Mouse (Mus musculus): ENCODE data around the gene Hnrnpul1. TPM values are rescaled to one million over a fixed set of nuclear protein-coding genes. Genes with fewer than 3 reads are reported as not detected.
A peak's percentile ranks its signal among the peaks of the same experiment; 100 is the strongest.
"Not testable (repeated sequence)": the region's sequence is repeated elsewhere in the genome, so short reads cannot be mapped to it uniquely, and the experiment has no call there.

The Hnrnpul1 gene
- polyA plus RNA-seq, 1 experiment from 2014 or later: 33.9 TPM

- no peaks in the 10 kb centered on the region for H3K27me3 ChIP-seq (replicated peaks; ENCODE audit: control insufficient read depth, insufficient read depth, low read length)
- H3K9ac ChIP-seq (ENCODE audit: low read depth, low read length): no peak overlapping the region
- H3K4me1 ChIP-seq (ENCODE audit: control insufficient read depth, insufficient read depth, low read length): no peaks in the 10 kb centered on the region
- peaks cover 53% of the 10 kb centered on the region for H3K36me3 ChIP-seq (ENCODE audit: control insufficient read depth, insufficient read depth, low read length)
- H3K4me3 ChIP-seq (ENCODE audit: low read length): no peak overlapping the region
- ATAC-seq: no peak
- H3K27ac ChIP-seq (ENCODE audit: low read length): no peak overlapping the region
- no peaks in the 10 kb centered on the region for H3K9me3 ChIP-seq (ENCODE audit: control insufficient read depth, low read length)
- WGBS: 90% methylated on average over 8 of the region's 8 CpGs
- H3K4me2 ChIP-seq (ENCODE audit: low read depth, low read length): no peak overlapping the region
These were observed 23.1 kb downstream of the Hnrnpul1 start for GRCm38 (mm10) chr7:25731294-25732055.

- ATAC-seq: no peak
- no peaks in the 10 kb centered on the region for H3K9me3 ChIP-seq (ENCODE audit: control insufficient read depth, low read length)
- H3K27me3 ChIP-seq (replicated peaks; ENCODE audit: control insufficient read depth, insufficient read depth, low read length): no peaks in the 10 kb centered on the region
- 74% methylated on average over 2 of the region's 2 CpGs for WGBS
- H3K4me2 ChIP-seq (ENCODE audit: low read depth, low read length): no peak overlapping the region
- no peak overlapping the region for H3K4me3 ChIP-seq (ENCODE audit: low read length)
- no peaks in the 10 kb centered on the region for H3K4me1 ChIP-seq (ENCODE audit: control insufficient read depth, insufficient read depth, low read length)
- no peak overlapping the region for H3K27ac ChIP-seq (ENCODE audit: low read length)
- H3K9ac ChIP-seq (ENCODE audit: low read depth, low read length): no peak overlapping the region
- peaks cover 61% of the 10 kb centered on the region for H3K36me3 ChIP-seq (ENCODE audit: control insufficient read depth, insufficient read depth, low read length)
These were observed 24.7 kb downstream of the Hnrnpul1 start for GRCm38 (mm10) chr7:25729862-25730261.

GRCm38 (mm10) chr7:25729396-25729795, 25.2 kb downstream of the Hnrnpul1 start:
- WGBS: 37% methylated on average over 2 of the region's 2 CpGs
- Histone ChIP-seq H3K9me3 (ENCODE audit: control insufficient read depth, low read length) (no peaks in the 10 kb centered on the region), H3K27ac (ENCODE audit: low read length) (no peak overlapping the region), H3K36me3 (ENCODE audit: control insufficient read depth, insufficient read depth, low read length) (peaks cover 60% of the 10 kb centered on the region), H3K4me2 (ENCODE audit: low read depth, low read length) (no peak overlapping the region), H3K4me1 (ENCODE audit: control insufficient read depth, insufficient read depth, low read length) (no peaks in the 10 kb centered on the region), H3K27me3 (replicated peaks; ENCODE audit: control insufficient read depth, insufficient read depth, low read length) (no peaks in the 10 kb centered on the region), H3K9ac (ENCODE audit: low read depth, low read length) (no peak overlapping the region), H3K4me3 (ENCODE audit: low read length) (no peak overlapping the region)
- no peak for ATAC-seq

GRCm38 (mm10) chr7:25727800-25728199, 26.8 kb downstream of the Hnrnpul1 start:
- WGBS: 91% methylated on average over 5 of the region's 5 CpGs
- H3K27me3 ChIP-seq (replicated peaks; ENCODE audit: control insufficient read depth, insufficient read depth, low read length): no peaks in the 10 kb centered on the region
- H3K4me2 ChIP-seq (ENCODE audit: low read depth, low read length): no peak overlapping the region
- ATAC-seq: no peak
- no peak overlapping the region for H3K4me3 ChIP-seq (ENCODE audit: low read length)
- H3K9me3 ChIP-seq (ENCODE audit: control insufficient read depth, low read length): no peaks in the 10 kb centered on the region
- H3K36me3 ChIP-seq (ENCODE audit: control insufficient read depth, insufficient read depth, low read length): peaks cover 61% of the 10 kb centered on the region
- no peaks in the 10 kb centered on the region for H3K4me1 ChIP-seq (ENCODE audit: control insufficient read depth, insufficient read depth, low read length)
- H3K27ac ChIP-seq (ENCODE audit: low read length): no peak overlapping the region
- no peak overlapping the region for H3K9ac ChIP-seq (ENCODE audit: low read depth, low read length)

- WGBS: 82% methylated on average over 19 of the region's 19 CpGs
- H3K27ac ChIP-seq (ENCODE audit: low read length): no peak overlapping the region
- ATAC-seq: no peak
- H3K9me3 ChIP-seq (ENCODE audit: control insufficient read depth, low read length): no peaks in the 10 kb centered on the region
- H3K9ac ChIP-seq (ENCODE audit: low read depth, low read length): no peak overlapping the region
- no peak overlapping the region for H3K4me3 ChIP-seq (ENCODE audit: low read length)
- no peak overlapping the region for H3K4me2 ChIP-seq (ENCODE audit: low read depth, low read length)
- peaks cover 54% of the 10 kb centered on the region for H3K36me3 ChIP-seq (ENCODE audit: control insufficient read depth, insufficient read depth, low read length)
- no peaks in the 10 kb centered on the region for H3K27me3 ChIP-seq (replicated peaks; ENCODE audit: control insufficient read depth, insufficient read depth, low read length)
- H3K4me1 ChIP-seq (ENCODE audit: control insufficient read depth, insufficient read depth, low read length): no peaks in the 10 kb centered on the region
These were observed 28.7 kb downstream of the Hnrnpul1 start for GRCm38 (mm10) chr7:25725886-25726285.

- Histone ChIP-seq H3K36me3 (ENCODE audit: control insufficient read depth, insufficient read depth, low read length) (peaks cover 42% of the 10 kb centered on the region), H3K4me1 (ENCODE audit: control insufficient read depth, insufficient read depth, low read length) (peaks cover 18% of the 10 kb centered on the region), H3K27ac (ENCODE audit: low read length) (peak overlapping the region; percentile 10; the same call in 1 of the 2 replicates)
- not testable (repeated sequence) for H3K4me2 ChIP-seq (ENCODE audit: low read depth, low read length); H3K27me3 ChIP-seq (replicated peaks; ENCODE audit: control insufficient read depth, insufficient read depth, low read length); H3K9me3 ChIP-seq (ENCODE audit: control insufficient read depth, low read length); ATAC-seq; H3K9ac ChIP-seq (ENCODE audit: low read depth, low read length); H3K4me3 ChIP-seq (ENCODE audit: low read length)
These were observed 32.8 kb downstream of the Hnrnpul1 start for GRCm38 (mm10) chr7:25721776-25722175.

GRCm38 (mm10) chr7:25720760-25721159, 33.8 kb downstream of the Hnrnpul1 start:
- WGBS: 88% methylated on average over 5 of the region's 5 CpGs
- H3K27ac ChIP-seq (ENCODE audit: low read length): no peak overlapping the region
- H3K27me3 ChIP-seq (replicated peaks; ENCODE audit: control insufficient read depth, insufficient read depth, low read length): no peaks in the 10 kb centered on the region
- peaks cover 18% of the 10 kb centered on the region for H3K4me1 ChIP-seq (ENCODE audit: control insufficient read depth, insufficient read depth, low read length)
- no peak overlapping the region for H3K4me2 ChIP-seq (ENCODE audit: low read depth, low read length)
- H3K9me3 ChIP-seq (ENCODE audit: control insufficient read depth, low read length): no peaks in the 10 kb centered on the region
- H3K4me3 ChIP-seq (ENCODE audit: low read length): no peak overlapping the region
- no peak for ATAC-seq
- no peak overlapping the region for H3K9ac ChIP-seq (ENCODE audit: low read depth, low read length)
- peaks cover 33% of the 10 kb centered on the region for H3K36me3 ChIP-seq (ENCODE audit: control insufficient read depth, insufficient read depth, low read length)

GRCm38 (mm10) chr7:25719761-25720610, 34.6 kb downstream of the Hnrnpul1 start:
- H3K27ac ChIP-seq (ENCODE audit: low read length): no peak overlapping the region

GRCm38 (mm10) chr7:25718788-25719417, 35.7 kb downstream of the Hnrnpul1 start, which contains the start of gene Ccdc97:
Ccdc97 (minus strand) TSS chr7:25719088.
- WGBS: 4% methylated on average over 32 of the region's 32 CpGs
- peak within 1 kb of the TSS; percentile 86 for H3K4me3 ChIP-seq (ENCODE audit: low read length)
- no peaks in the 10 kb centered on the region for H3K9me3 ChIP-seq (ENCODE audit: control insufficient read depth, low read length)
- ATAC-seq: peak; percentile 86
- H3K4me1 ChIP-seq (ENCODE audit: control insufficient read depth, insufficient read depth, low read length): peaks cover 18% of the 10 kb centered on the region
- H3K36me3 ChIP-seq (ENCODE audit: control insufficient read depth, insufficient read depth, low read length): peaks cover 34% of the 10 kb centered on the region
- peak within 1 kb of the TSS; percentile 78 for H3K4me2 ChIP-seq (ENCODE audit: low read depth, low read length)
- peak within 1 kb of the TSS; percentile 90 for H3K27ac ChIP-seq (ENCODE audit: low read length)
- H3K9ac ChIP-seq (ENCODE audit: low read depth, low read length): peak within 1 kb of the TSS; percentile 83
- no peaks in the 10 kb centered on the region for H3K27me3 ChIP-seq (replicated peaks; ENCODE audit: control insufficient read depth, insufficient read depth, low read length)

More at GRCm38 (mm10) chr7:25719761-25720610, 34.6 kb downstream of the Hnrnpul1 start:
- no peak overlapping the region for H3K4me2 ChIP-seq (ENCODE audit: low read depth, low read length)
- H3K9ac ChIP-seq (ENCODE audit: low read depth, low read length): 0 out of 2 replicates have a peak overlapping the region, but pooled peaks have one; percentile 83
- peak; percentile 35 for ATAC-seq
- H3K9me3 ChIP-seq (ENCODE audit: control insufficient read depth, low read length): no peaks in the 10 kb centered on the region
- no peak overlapping the region for H3K4me3 ChIP-seq (ENCODE audit: low read length)
- peaks cover 18% of the 10 kb centered on the region for H3K4me1 ChIP-seq (ENCODE audit: control insufficient read depth, insufficient read depth, low read length)
- no peaks in the 10 kb centered on the region for H3K27me3 ChIP-seq (replicated peaks; ENCODE audit: control insufficient read depth, insufficient read depth, low read length)
- WGBS: 59% methylated on average over 10 of the region's 10 CpGs
- peaks cover 31% of the 10 kb centered on the region for H3K36me3 ChIP-seq (ENCODE audit: control insufficient read depth, insufficient read depth, low read length)
